Mouse (Mus musculus) naive thymus-derived CD4-positive, alpha-beta T cell, adult 2 months (primary cell): ENCODE data around the gene Astn2.

Experiments
- DNase-seq: peaks from one replicate; pipeline ENCODE4 v3.0.0-alpha.2; 2011; ENCODE audit warnings: low read depth

Astn2 gene

DNA sequence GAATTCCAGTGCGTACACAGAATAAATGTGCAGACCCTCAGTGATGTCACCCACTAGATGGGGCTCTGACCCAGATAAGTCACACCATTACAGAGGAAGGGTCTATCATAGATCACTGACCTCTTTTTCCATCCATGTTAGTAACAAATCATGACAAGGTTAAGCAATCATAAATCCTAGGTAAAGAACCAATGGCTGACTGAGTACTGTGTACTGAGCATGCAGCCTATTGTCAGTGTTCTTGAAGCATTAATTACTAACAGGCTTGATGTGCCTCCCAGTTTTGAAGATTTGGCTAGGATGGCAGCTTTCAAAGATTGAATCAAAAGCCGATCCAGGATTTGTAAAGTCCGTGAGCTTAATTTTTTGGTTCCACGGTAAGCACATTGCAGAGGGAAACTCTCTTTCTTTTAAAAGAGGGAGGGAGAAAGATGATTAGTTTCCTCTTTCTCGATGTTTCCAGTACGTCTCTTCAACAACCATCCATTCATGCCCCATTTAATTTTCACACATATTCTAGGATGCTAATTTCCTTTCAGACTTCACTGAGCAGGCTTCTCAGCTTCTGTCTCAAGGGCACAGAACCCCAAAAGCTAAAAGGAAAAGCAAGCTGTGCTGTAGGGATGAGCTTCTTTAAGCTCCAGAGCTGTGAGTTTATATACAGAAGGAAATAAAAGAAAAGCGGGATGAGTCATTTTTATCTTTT, 93.9 kb downstream of the Astn2 start:
- DNase-seq, result no peak

DNA sequence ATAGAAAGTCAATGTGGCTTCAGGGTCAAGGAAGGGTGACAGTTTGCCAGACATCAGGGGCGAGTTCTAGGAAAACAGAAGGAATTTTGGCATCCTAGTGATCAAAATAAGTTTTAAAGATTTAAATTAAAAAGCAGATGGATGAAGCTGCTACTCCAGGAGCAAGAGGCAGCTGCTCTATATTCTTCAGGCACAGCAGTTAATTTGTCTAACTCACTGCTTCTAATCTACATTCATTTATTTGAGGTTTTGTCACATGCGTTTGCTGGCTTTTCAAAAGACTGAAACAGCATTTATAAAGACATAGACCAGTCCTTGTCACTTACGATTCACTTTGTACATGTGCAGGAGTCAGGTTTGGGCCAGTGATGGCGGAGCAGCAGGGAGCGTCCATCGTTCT, 98.0 kb downstream of the Astn2 start:
- DNase-seq, result no peak

DNA sequence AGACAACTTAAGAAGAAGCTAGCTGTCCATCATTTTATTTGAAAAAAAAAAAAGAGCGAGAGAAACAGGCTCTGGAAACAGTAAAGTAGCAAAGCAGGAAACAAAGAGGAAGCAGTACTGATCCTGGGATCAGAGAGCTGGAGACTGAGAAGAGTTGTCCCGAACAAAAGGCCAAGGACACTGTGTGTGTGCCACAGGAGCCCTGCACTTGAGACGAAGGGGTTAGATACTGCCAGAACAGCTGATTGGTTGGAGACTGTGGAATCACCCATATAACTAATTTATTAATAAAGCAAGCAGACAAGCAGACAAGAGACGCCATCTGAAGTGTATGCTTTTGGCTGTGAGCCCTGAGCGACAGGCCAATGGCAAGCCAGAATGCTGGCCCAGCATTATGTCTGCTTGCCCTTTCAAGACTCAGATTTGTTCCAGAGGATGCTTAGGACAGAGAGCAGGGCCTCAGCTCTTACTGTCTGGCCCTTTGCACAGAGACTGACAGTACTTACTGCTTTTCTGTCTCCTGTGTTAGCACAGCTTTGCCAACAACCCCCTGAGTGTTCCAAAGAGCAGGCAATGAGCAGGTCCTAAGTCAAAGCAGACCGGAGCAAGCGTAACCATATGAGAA, 101.6 kb downstream of the Astn2 start:
- no peak for DNase-seq

DNA sequence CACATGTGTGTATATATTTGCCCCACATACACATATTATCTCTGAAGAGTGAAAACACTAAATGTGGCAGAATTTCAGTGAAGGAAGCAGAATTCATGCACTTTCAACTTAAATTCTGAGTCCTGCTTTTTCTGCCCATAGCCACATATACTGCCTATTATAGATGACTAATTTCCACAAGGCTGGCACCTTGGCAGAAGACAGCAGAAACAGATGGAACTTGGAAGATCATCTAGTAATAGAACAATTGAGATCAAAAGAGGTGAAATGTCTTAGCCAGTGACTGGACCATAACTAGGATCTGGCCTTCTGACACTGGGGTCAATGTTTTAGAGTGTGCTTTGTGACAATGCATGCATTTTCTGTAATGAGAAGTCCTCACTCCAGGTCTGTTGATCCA, 119.4 kb downstream of the Astn2 start:
- no peak for DNase-seq

DNA sequence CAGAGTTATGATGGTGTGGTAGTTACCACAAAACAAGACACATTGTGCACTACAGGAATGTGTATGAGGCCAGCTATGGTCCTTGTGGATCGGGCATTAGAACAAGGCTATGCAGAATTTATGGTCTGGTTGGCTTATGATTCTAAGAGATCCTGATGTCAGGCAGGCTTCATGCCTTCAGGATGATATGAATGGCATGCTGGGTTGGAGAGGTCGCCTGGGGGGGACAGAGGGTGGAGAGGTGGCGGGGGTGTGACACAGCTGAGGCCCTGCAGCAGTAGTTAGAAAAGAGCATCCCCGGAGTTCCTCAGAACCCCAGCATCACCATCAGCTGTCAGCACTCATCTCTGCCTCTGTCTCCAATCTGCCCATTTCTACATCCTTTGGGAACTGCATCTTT, 128.3 kb downstream of the Astn2 start:
- DNase-seq, result no peak

DNA sequence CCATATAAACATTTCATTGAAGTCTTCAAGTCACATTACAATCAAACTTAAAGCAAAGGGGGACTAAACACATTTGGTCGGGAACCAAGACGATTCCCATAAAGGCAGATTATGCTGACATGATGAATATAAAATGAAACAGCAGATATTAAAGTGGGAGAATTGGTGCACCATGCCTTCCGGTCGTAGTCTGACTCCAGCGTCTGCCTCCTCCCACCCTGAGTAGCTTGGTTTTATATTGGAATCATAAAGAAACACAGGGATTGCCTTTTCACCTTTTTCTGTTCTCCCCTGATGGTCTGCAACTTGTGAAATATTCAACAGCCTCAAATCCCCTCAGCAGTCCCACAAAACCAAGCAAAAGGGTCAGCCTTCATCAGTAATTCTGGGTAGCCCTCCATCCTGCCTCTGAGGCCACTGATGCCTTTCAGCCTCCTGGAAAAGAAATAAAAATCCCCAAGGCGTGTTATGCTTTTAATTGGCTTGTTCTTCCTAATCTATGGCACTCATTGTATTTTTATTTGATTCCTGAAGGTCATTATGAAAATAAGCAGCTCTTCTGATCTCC, 132.8 kb downstream of the Astn2 start:
- no peak for DNase-seq

DNA sequence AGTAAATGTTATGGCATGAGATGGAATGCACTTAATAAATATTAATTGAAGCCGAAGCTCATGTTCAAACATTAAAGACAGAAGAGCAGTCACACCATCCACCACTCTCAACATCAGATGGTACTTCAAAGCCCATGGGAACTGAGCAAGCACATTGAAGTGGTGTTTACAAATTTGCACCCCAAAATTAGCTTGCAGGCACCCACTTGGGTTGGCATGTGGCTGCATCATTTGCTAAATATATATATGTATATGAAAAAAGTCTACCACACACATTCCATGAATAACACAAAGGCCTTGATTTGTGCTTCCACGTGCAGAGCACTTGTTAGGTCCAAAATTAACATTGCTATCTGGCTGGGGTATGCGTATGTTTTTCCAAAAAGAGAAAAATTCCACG, 140.4 kb downstream of the Astn2 start:
- DNase-seq, result no peak

DNA sequence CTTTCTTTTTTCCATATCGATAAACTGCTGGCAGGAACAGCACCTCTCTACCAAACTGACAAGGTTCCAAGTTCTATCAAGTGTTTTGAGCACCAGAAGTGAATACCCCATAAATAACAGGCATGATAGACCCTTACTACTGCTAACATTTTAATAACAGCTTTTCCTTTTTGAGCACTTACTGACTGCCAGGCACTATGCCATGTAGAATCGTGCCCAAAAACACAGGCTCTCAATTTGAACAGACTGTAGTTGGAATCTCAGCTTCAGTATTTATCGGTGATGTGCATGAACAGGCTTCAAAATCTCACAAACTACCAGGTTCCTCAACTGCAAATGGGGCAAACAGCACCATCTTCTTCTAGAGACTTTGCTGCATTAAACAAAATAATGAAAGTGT, 143.1 kb downstream of the Astn2 start:
- DNase-seq, result no peak

DNA sequence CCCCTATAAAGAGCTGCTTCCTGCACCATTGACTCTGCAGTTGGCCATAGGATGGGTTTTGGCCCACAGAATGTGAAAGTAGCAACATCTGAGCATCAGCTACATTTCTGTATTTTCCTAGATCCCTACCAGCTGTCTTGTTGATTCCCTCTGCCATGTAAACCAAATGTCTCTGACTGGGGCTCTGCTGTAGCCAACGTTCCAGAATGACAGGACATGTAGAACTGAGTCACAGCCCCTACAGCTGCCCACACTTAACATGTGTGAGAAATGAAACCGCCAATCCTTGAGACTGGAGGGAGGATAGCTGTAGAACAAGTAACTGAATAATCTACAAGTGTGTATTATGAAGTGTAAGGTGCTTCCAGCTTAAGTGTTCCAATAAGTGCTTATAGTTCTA, 145.5 kb downstream of the Astn2 start:
- no peak for DNase-seq

DNA sequence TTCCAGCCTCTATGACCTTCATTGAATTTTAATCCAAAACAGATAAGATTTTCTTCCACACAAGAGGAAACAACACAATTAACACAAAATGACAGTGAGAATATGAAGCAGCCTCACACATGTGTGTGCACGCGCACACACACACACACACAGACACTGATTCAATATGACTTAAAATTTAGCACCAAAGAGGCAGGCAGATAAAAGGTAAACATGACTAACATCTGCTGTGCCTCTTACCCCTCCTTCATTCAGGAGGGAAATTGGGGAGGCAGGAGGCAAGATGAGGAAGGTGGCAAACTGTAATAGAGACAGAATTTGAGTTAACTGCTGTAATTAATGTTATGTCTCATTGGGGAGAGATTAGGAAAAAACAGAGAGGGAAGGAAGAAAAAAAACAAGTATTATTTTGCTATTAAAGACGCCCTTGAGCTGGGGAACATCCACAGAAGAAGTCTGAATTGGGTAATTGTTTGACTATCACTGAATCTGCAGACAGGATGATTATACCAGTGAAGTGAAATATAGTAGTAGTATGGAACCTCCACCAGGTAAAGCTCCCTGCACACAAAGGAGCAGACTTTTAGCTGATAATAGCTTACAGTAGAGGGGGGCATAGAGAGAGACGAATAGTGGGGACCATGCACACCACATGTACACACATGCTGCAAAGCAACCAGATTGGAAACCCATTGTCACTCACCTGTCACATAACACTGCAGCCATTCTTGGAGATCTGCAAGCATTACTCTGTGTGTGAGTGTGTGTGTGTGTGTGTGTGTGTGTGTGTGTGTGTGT, 149.5 kb downstream of the Astn2 start:
- no peak for DNase-seq

DNA sequence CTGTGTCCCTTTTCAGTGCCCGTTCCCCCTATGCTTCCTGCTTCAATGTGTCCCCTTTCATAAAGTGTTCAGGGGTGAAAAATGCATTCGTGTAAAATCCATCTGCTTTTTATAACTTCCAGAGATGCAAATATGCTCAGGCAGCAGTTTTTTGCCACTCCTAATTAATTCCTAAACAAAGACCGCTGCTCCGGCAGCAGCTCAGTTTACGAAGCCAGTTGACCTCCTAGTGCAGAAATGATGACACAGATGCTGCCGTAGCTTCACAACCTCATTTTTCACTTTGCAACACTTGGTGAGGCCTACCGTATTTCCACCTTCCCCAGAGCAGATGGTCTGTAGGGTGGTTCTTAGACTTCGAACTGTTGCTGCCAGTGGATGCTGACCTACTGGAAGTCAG, 155.9 kb downstream of the Astn2 start:
- DNase-seq, result no peak

DNA sequence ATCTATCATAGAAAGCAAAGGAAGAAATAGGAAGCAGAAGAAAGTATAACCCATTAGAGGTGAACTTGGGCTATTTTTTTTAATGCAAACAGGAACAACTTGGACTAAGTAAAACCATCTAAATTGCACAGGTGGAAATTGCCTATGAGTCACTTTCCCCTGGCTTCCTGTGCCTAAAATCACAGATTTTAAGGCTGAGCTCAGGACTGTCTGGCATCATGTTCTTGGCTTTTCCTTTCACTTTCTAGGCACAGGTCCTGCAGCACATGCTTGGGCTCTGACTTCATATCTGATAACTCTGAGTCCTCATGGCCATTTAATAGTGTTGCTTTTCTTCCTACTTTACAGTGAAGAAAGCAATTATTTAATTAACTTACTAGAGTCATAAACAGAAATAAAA, 161.7 kb downstream of the Astn2 start:
- DNase-seq, result no peak

DNA sequence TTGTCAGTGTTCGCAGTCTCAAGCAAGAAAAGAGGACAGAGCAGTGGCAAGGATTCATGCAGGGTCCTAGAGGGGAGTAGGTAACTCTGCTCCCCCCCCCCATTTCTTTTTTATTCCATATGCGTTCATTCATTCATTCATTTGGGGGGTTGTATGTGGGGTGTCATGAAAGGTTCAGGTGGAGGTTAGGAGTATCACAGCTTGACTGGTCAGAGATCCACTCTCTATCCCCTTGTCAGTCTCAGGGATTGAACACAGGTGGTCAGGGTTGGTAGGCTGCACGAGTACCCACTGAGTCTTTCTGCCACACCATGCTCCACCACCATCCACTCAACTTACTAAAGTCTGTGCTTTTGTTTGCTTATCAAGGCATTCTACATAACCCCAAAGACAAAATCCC, 171.6 kb downstream of the Astn2 start:
- no peak for DNase-seq

DNA sequence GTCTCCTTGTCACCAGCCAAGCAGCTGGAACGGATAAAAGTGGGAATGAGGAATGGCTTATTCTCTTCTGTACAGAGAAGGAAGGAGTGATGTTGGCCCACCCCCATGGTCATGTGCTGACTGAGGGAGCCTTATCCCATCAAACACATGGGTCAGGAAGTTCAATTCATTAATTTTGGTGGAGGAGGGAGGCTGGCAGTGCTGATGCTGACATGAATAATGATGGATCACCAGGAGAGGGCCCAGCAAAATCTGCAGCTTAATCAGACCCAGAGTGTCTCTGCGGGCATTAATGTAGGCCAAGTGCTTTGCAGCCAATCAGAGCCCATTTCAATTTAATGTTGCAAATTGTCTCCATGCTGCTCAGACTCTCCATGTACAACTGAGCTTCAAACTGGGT, 172.1 kb downstream of the Astn2 start:
- no peak for DNase-seq

DNA sequence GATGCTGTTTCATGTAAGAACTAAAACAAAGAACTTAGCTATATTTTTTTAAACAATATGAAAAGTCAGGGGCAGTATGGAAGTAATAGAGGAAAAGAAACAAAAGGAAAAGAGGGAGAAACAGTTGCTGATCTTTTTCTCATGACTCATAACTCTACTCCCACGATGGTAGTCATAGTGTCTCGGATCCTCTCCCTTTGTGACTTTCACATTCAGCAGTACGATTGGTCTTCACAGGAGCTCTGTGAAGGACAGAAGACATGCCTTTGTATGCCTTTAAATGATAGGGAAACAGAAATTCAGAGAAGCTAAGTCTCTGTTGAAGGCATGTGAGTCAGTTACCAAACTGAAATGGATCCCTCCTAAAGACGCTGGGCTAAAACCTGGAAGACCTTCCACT, 173.7 kb downstream of the Astn2 start:
- DNase-seq, result no peak

DNA sequence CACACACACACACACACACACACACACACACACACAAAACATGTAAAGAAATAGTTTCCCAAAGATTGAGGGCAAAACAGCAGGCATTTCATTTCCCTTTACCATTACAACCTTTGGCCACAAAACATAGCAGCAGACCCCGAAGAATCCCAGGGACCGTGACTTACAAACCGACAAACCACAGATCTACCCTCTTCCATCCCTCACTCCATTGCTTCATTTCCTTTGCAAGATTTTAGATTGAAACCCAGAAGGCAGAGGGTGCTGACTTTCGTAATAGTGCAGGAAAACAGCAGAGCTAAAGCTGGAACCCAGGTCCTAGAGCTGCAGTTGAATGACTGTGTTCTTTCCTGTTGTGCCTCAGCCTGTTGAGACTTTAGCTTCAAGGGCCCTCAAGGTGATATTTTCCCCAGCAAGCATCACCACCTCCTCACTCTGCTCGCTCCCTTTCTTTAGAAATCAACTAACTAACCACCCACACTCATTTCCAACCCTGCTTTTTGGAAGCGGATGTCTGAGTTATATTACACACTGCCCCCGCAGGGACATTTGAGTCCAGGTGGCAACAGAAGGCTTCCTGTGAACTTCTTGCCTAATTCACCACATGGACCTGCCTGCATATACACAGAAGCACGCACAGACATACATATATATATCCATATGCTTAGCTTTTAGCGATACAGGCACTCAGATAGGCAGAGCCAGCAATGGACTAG, 181.7 kb downstream of the Astn2 start:
- DNase-seq, result no peak

DNA sequence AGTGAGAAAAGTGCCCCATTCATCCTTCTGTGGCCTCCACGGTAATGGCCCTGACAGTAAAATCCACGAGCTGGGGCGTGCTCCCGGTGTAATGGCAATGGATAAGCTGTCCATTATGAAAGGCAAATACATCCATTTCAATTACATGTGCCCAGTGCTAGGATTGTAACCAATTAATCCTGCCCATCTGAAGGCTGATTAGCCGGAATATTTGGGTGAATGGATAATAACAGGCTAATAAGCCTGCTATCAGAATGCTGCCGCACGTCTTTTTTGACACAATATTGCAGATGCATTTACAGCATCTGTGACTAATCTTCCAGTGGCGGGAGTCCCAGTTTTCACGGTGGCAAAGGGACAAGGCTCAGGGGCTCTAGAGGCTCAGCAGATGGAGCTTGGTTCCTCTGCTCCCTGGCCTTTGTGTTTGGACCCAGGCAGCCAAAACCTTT, 189.2 kb downstream of the Astn2 start:
- DNase-seq, result no peak

DNA sequence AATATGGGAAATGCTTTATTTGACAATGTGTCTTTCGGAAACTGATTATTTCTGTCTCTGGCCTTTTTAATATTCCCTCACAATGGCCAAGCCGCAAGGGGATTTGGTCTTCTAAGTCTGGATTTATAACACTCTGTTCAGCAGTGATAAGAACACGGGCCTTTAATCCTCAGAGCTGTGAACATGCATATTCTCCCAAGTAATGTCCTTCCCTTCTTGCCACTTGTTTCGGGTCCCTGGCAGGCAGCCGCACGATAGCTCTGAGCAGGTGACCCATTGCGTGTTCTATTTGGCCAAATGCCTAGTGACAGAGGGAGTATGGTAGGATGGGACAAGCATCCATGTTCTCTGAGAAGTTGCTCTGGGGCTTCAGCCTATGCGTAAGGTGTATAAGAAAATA, 214.8 kb downstream of the Astn2 start:
- DNase-seq, result no peak

DNA sequence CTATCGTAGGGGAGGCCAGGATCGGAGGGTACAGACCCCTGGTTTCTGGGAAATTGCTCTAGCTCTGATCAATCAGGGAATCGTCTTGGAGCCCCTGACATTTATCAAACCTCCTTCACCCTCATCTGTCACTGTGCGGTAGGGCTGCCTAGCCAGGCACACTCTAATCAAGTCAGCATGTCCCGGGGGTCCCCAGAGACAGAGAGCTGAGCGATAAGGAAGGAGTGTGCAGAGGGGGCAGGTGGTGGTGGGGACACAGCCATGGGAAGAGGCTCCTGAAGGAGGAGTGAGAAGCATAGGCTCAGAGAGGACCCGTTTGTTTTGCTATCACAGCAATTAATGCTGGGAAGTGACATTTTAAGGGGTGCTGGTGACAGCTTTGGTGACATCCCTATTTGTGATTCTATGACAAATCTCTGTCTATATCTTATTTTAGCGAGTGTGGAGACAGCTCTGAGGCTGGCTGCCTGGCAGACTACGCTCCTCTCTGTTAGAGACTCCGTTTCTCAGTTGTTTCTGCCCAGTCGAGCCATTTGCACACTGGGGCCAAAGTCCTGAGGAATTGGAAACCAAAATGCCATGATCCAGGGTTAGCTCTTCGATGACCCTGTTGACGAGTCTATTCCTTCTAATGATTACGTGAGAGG, 228.4 kb downstream of the Astn2 start:
- DNase-seq, result no peak

DNA sequence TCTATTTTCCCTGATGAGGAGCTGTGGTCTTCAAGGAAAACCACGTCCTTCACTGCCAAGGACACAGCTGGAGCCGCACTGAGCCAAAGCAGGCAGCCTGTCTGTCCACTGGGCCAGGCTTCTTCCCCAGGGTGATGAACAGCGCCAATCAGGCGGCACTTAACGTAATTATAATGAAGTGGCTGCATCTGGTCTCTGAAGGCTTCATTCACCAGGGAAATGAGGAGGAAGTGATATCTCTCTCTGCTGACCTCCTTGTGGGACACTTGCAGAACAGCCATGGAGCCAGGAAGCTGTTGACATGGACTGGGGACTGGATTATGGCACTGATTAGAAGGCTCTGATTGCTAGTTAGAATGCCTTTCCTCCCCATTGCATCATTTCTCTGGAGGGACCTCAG, 232.8 kb downstream of the Astn2 start:
- no peak for DNase-seq

DNA sequence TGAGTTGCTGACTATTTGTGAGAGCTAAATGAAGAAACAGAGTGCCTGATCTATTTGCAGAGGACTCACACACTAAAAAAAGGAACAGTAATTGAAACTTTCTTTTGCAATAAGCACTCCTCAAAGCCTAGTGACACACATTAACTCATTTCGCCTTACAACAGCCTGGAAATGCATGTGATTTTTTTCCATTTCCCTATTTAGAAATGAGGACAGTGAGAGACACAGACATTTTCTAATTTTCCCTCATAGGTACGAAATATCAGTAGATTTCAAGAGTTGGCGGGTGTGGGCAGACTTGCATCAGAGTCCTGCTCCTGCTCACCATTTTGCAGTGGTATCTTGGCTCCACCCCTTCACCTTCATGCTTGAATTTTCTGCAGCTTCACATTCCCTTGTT, 233.6 kb downstream of the Astn2 start:
- no peak for DNase-seq

DNA sequence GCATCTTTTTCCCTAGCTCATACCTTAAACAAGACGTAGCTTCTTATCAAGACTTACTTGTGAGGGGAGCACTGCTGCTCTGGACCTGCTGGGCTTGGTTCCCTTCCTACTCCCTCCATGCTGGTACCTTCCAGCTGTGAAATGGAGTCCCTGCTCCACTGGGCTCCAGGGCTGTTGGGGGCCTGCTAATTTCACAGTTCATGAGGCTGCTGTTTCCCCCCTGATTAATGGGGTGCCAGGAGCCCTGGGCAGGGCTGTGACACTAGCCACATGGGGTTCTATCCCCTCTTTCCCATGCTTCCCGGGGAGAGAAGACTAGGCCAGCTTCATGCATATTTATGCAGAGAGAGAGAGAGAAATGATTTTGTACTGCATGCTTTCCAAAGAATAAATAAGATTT, 234.9 kb downstream of the Astn2 start:
- no peak for DNase-seq
